Mouse (Mus musculus) hindbrain, embryonic 10.5 days (tissue): ENCODE data around the gene Myrip. TPM values are rescaled to one million over a fixed set of nuclear protein-coding genes. Genes with fewer than 3 reads are reported as not detected.

Experiments used
- DNase-seq: peaks from one replicate; pipeline ENCODE4 v3.0.0-alpha.2; 2017; ENCODE audit warnings: low spot score
- H3K27ac ChIP-seq: fragments of 300-500 bp; sonication (generic); 2 replicates; pipeline ENCODE4 v1.5.1; 2016; ENCODE audit warnings: mild to moderate bottlenecking, moderate library complexity
- H3K27me3 ChIP-seq: fragments of 300-500 bp; sonication (generic); 2 replicates; pipeline ENCODE4 v1.6.1; 2016; ENCODE audit warnings: mild to moderate bottlenecking; ENCODE audit not compliant: poor library complexity, insufficient read depth, severe bottlenecking
- H3K36me3 ChIP-seq: fragments of 300-500 bp; sonication (generic); 2 replicates; pipeline ENCODE4 v1.6.1; 2016; ENCODE audit warnings: mild to moderate bottlenecking, moderate library complexity
- H3K4me1 ChIP-seq: fragments of 300-500 bp; sonication (generic); replicated peaks from 2 replicates; pipeline ENCODE4 v1.6.1; 2016; ENCODE audit warnings: mild to moderate bottlenecking
- H3K4me3 ChIP-seq: fragments of 300-500 bp; sonication (generic); 2 replicates; pipeline ENCODE4 v1.5.1; 2016; ENCODE audit warnings: mild to moderate bottlenecking, moderate library complexity
- H3K9me3 ChIP-seq: fragments of 300-500 bp; sonication (generic); 2 replicates; pipeline ENCODE4 v1.6.1; 2016; ENCODE audit warnings: mild to moderate bottlenecking, moderate library complexity
- WGBS: fragments of 180-500 bp; shearing (Covaris S2); methylation state at CpG from one replicate; pipeline ENCODE4 v1.1.7; 2016; 5-methylcytosine and 5-hydroxymethylcytosine counted together
- polyA plus RNA-seq: library from polyadenylated mRNA; unstranded; fragments of >200 nt; fragmentation: Nextera tagmentation; extraction: Ambion mirVana; gene quantifications from 2 replicates; pipeline ENCODE4 v1.2.1, GENCODE M21; 2016

Myrip gene
- polyA plus RNA-seq, 1 experiment from 2014 or later, result 0.80 TPM

GRCm38 (mm10) chr9:120345651-120346151 is 44.4 kb downstream of the Myrip start:
- Histone ChIP-seq H3K27me3 (no peaks in the 10 kb centered on the region), H3K9me3 (no peaks in the 10 kb centered on the region), H3K27ac (peak overlapping the region; percentile 78), H3K36me3 (no peaks in the 10 kb centered on the region), H3K4me3 (no peak overlapping the region), H3K4me1 (peaks cover 35% of the 10 kb centered on the region)
- peak; percentile 26 for DNase-seq
- 31% methylated on average over 5 of the region's 5 CpGs for WGBS

GRCm38 (mm10) chr9:120349145-120349544 is 47.8 kb downstream of the Myrip start:
- Histone ChIP-seq H3K4me1 (peaks cover 27% of the 10 kb centered on the region), H3K4me3 (no peak overlapping the region), H3K9me3 (0 out of 2 replicates have a peak, but pooled peaks cover 3% of the 10 kb centered on the region), H3K27ac (peak overlapping the region; percentile 35; the same call in 1 of the 2 replicates), H3K36me3 (no peaks in the 10 kb centered on the region), H3K27me3 (no peaks in the 10 kb centered on the region)
- 65% methylated on average over 4 of the region's 4 CpGs for WGBS
- DNase-seq, result no peak

GRCm38 (mm10) chr9:120350346-120350745 is 49.0 kb downstream of the Myrip start:
- Histone ChIP-seq H3K4me3 (no peak overlapping the region), H3K36me3 (no peaks in the 10 kb centered on the region), H3K27ac (no peak overlapping the region; the same call in 1 of the 2 replicates), H3K4me1 (peaks cover 21% of the 10 kb centered on the region), H3K9me3 (0 out of 2 replicates have a peak, but pooled peaks cover 3% of the 10 kb centered on the region), H3K27me3 (no peaks in the 10 kb centered on the region)
- no peak for DNase-seq
- 77% methylated on average over 6 of the region's 6 CpGs for WGBS

GRCm38 (mm10) chr9:120351061-120351460 is 49.7 kb downstream of the Myrip start:
- Histone ChIP-seq H3K9me3 (0 out of 2 replicates have a peak, but pooled peaks cover 3% of the 10 kb centered on the region), H3K27me3 (no peaks in the 10 kb centered on the region), H3K4me3 (no peak overlapping the region), H3K4me1 (peaks cover 14% of the 10 kb centered on the region), H3K36me3 (no peaks in the 10 kb centered on the region), H3K27ac (no peak overlapping the region)
- no peak for DNase-seq
- 84% methylated on average over 7 of the region's 7 CpGs for WGBS

GRCm38 (mm10) chr9:120351474-120351873 is 50.2 kb downstream of the Myrip start:
- DNase-seq, result no peak
- H3K4me3 ChIP-seq, result no peak overlapping the region
- WGBS, result 93% methylated on average over 8 of the region's 8 CpGs
- H3K9me3 ChIP-seq, result 0 out of 2 replicates have a peak, but pooled peaks cover 3% of the 10 kb centered on the region
- H3K27me3 ChIP-seq, result no peaks in the 10 kb centered on the region
- no peak overlapping the region for H3K27ac ChIP-seq
- peaks cover 9% of the 10 kb centered on the region for H3K4me1 ChIP-seq
- no peaks in the 10 kb centered on the region for H3K36me3 ChIP-seq

- Histone ChIP-seq H3K4me3 (no peak overlapping the region), H3K27me3 (no peaks in the 10 kb centered on the region), H3K9me3 (0 out of 2 replicates have a peak, but pooled peaks cover 3% of the 10 kb centered on the region), H3K4me1 (peaks cover 8% of the 10 kb centered on the region), H3K27ac (no peak overlapping the region), H3K36me3 (no peaks in the 10 kb centered on the region)
- 83% methylated on average over 4 of the region's 4 CpGs for WGBS
- DNase-seq, result no peak
Observed at GRCm38 (mm10) chr9:120353036-120353435, 51.7 kb downstream of the Myrip start.

- no peak for DNase-seq
- Histone ChIP-seq H3K9me3 (0 out of 2 replicates have a peak, but pooled peaks cover 3% of the 10 kb centered on the region), H3K27ac (no peak overlapping the region), H3K27me3 (no peaks in the 10 kb centered on the region), H3K36me3 (no peaks in the 10 kb centered on the region), H3K4me1 (peaks cover 6% of the 10 kb centered on the region), H3K4me3 (no peak overlapping the region)
- 74% methylated on average over 3 of the region's 3 CpGs for WGBS
Observed at GRCm38 (mm10) chr9:120353967-120354366, 52.7 kb downstream of the Myrip start.

- Histone ChIP-seq H3K27ac (no peak overlapping the region), H3K36me3 (no peaks in the 10 kb centered on the region), H3K4me1 (no peaks in the 10 kb centered on the region), H3K27me3 (no peaks in the 10 kb centered on the region), H3K9me3 (0 out of 2 replicates have a peak, but pooled peaks cover 3% of the 10 kb centered on the region), H3K4me3 (no peak overlapping the region)
- WGBS, result 90% methylated on average over 12 of the region's 12 CpGs
- DNase-seq, result no peak
Observed at GRCm38 (mm10) chr9:120354550-120355345, 53.4 kb downstream of the Myrip start.

GRCm38 (mm10) chr9:120356490-120356889 is 55.2 kb downstream of the Myrip start:
- Histone ChIP-seq H3K27ac (no peak overlapping the region), H3K9me3 (0 out of 2 replicates have a peak, but pooled peaks cover 3% of the 10 kb centered on the region), H3K27me3 (no peaks in the 10 kb centered on the region), H3K36me3 (no peaks in the 10 kb centered on the region), H3K4me1 (peaks cover 3% of the 10 kb centered on the region; the same call in 1 of the 2 replicates), H3K4me3 (no peak overlapping the region)
- DNase-seq, result no peak
- whole genome bisulfite sequencing, result 89% methylated on average over 6 of the region's 6 CpGs

GRCm38 (mm10) chr9:120358060-120358459 is 56.7 kb downstream of the Myrip start:
- no peak for DNase-seq
- Histone ChIP-seq H3K9me3 (0 out of 2 replicates have a peak, but pooled peaks cover 3% of the 10 kb centered on the region), H3K27ac (no peak overlapping the region), H3K27me3 (no peaks in the 10 kb centered on the region), H3K36me3 (no peaks in the 10 kb centered on the region), H3K4me3 (no peak overlapping the region), H3K4me1 (peaks cover 3% of the 10 kb centered on the region; the same call in 1 of the 2 replicates)
- WGBS, result 78% methylated on average over 6 of the region's 6 CpGs

GRCm38 (mm10) chr9:120360397-120361177 is 59.3 kb downstream of the Myrip start:
- DNase-seq, result no peak

GRCm38 (mm10) chr9:120361656-120362055 is 60.3 kb downstream of the Myrip start:
- Histone ChIP-seq H3K27me3 (no peaks in the 10 kb centered on the region), H3K9me3 (no peaks in the 10 kb centered on the region), H3K36me3 (no peaks in the 10 kb centered on the region), H3K4me3 (no peak overlapping the region), H3K27ac (no peak overlapping the region), H3K4me1 (peaks cover 3% of the 10 kb centered on the region; the same call in 1 of the 2 replicates)
- DNase-seq, result no peak
- 88% methylated on average over 6 of the region's 6 CpGs for WGBS

More at GRCm38 (mm10) chr9:120360397-120361177, 59.3 kb downstream of the Myrip start:
- H3K4me3 ChIP-seq, result no peak overlapping the region
- H3K27me3 ChIP-seq, result no peaks in the 10 kb centered on the region
- H3K4me1 ChIP-seq, result peaks cover 3% of the 10 kb centered on the region; the same call in 1 of the 2 replicates
- 78% methylated on average over 14 of the region's 14 CpGs for WGBS
- H3K27ac ChIP-seq, result no peak overlapping the region
- H3K9me3 ChIP-seq, result no peaks in the 10 kb centered on the region
- H3K36me3 ChIP-seq, result no peaks in the 10 kb centered on the region
